Mouse (Mus musculus) embryonic fibroblast, embryonic 13.5 days (primary cell): ENCODE measurements at regions not wholly inside any gene's neighbourhood (a gene's known extent, or its start where the extent isn't known, plus 50 kb on each side); places are given as distances from the start of the nearest gene placed in this dataset.

Experiments
- CTCF ChIP-seq: IDR thresholded peaks from 2 replicates; pipeline ENCODE4 v1.5.1; 2011; ENCODE audit warnings: mild to moderate bottlenecking, control low read depth, low read length, moderate library complexity, borderline replicate concordance; ENCODE audit not compliant: insufficient read depth
- POLR2A ChIP-seq: IDR thresholded peaks from 2 replicates; pipeline ENCODE4 v1.6.1; 2011; ENCODE audit warnings: low read depth, mild to moderate bottlenecking, control low read depth, low read length, moderate library complexity

GRCm38 (mm10) chr11:63410921-63411320 is 282.1 kb downstream of the Pmp22 start:
- no peak for TF ChIP-seq POLR2A
- TF ChIP-seq CTCF: no peak
